Mouse (Mus musculus) testis, adult 10 weeks (tissue): ENCODE measurements around the gene Wdr43. TPM values are rescaled to one million over a fixed set of nuclear protein-coding genes. Genes with fewer than 3 reads are reported as not detected.

Experiments
- polyA plus RNA-seq: library from polyadenylated mRNA; stranded (reverse); fragments of 350-450 nt; fragmentation: Illumina TruSeq; extraction: RNeasy Lipid Tissue Mini Kit (QIAGEN cat#74804); gene quantifications from one replicate; pipeline ENCODE4 v1.2.3, GENCODE M21; 2014; ENCODE audit warnings: low read depth, low replicate concordance

Wdr43 gene
- polyA plus RNA-seq: 45.0 TPM

GRCm38 (mm10) chr17:71615638-71616318 is at the start of gene Wdr43:
TSS of gene Wdr43 (plus strand) at chr17:71615895.

GRCm38 (mm10) chr17:71673092-71673491 is 57.4 kb downstream of the Wdr43 start, which contains the start of gene Togaram2:
TSS of gene Togaram2 (plus strand) at chr17:71673261.

Other genes with a start within 250 kb of the Wdr43 start
- 0.24 TPM for gene Gm4707, start 156.0 kb upstream of the Wdr43 start, polyA plus RNA-seq
- 39.3 TPM for gene Smchd1, start 140.6 kb upstream of the Wdr43 start, polyA plus RNA-seq
- gene Ndc80, start 89.0 kb upstream of the Wdr43 start, polyA plus RNA-seq: 59.8 TPM
- gene Spdya, start 63.8 kb upstream of the Wdr43 start, polyA plus RNA-seq: 265 TPM
- gene Togaram2, start 57.4 kb downstream of the Wdr43 start, polyA plus RNA-seq: 0.22 TPM
- 0.78 TPM for gene Pcare, start 137.0 kb downstream of the Wdr43 start, polyA plus RNA-seq
- 1,131 TPM for gene Clip4, start 152.6 kb downstream of the Wdr43 start, polyA plus RNA-seq